Mouse (Mus musculus): ENCODE measurements around the gene Crabp2.

- TF ChIP-seq POLR2A (IDR thresholded peaks at IDR 0.05; ENCODE audit: low read depth, low read length) = no peak
- TF ChIP-seq CTCF (IDR thresholded peaks at IDR 0.05; ENCODE audit: extremely low read depth, insufficient read length, insufficient replicate concordance, low read depth, low read length) = no peak
Observed at GRCm38 (mm10) chr3:87899266-87899665, 49.2 kb upstream of the Crabp2 start.

All from small intestine, adult 2 months (tissue).